Mouse (Mus musculus) heart, postnatal 4 days (tissue): Measurements from ENCODE around the gene Alkbh7. TPM values are rescaled to one million over a fixed set of nuclear protein-coding genes. Genes with fewer than 3 reads are reported as not detected.

Experiments used
- DNase-seq: peaks from one replicate; pipeline ENCODE4 v3.0.0; 2021
- total RNA-seq, 2 experiments: library from RNA; stranded (reverse); gene quantifications; 2 replicates each; pipeline ENCODE4 v1.2.3; 2021

The Alkbh7 gene
- total RNA-seq, 2 experiments from 2014 or later = 42.3 to 49.3 TPM

DNA sequence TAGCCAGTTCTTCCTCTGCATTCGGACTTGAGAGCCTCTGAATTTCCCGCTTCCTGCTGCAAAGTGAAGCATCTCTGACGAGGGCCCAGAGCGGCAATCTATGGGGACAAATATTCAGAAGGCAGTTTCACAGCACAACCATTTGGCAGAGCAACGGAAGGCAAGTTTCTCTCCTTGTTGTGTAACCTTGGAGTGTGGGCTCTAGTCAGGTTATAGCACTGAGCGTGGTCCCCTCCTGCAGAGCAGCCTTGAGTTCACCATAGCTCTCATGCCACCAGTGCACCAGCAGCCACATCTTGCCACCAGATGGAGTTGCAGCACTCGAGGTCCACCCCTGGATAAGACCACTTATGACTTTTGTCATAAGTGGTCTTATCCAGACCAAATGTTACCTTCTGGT, 8.7 kb upstream of the Alkbh7 start:
- DNase-seq = no peak

DNA sequence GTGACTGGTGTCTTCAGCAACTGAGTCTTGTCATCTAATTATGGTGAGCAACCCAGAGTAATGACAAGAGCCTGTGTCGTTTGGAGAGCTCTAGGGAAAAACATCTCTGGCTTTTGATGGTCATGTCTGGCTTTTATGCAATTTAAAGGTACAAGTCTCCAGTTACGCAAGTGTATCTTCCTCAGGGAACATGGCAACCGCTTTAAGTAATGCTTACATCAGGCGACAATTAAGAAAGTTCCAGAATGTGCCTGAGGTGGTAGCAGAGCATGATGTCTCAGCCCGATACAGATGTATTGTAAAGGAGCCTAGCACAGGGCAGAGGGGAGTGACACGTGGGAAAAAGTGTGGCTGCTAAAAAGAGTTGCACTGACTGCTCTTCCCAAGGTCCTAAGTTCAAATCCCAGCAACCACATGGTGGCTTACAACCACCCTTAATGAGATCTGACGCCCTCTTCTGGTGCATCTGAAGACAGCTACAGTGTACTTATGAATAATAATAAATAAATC, 8.2 kb upstream of the Alkbh7 start:
- no peak for DNase-seq

DNA sequence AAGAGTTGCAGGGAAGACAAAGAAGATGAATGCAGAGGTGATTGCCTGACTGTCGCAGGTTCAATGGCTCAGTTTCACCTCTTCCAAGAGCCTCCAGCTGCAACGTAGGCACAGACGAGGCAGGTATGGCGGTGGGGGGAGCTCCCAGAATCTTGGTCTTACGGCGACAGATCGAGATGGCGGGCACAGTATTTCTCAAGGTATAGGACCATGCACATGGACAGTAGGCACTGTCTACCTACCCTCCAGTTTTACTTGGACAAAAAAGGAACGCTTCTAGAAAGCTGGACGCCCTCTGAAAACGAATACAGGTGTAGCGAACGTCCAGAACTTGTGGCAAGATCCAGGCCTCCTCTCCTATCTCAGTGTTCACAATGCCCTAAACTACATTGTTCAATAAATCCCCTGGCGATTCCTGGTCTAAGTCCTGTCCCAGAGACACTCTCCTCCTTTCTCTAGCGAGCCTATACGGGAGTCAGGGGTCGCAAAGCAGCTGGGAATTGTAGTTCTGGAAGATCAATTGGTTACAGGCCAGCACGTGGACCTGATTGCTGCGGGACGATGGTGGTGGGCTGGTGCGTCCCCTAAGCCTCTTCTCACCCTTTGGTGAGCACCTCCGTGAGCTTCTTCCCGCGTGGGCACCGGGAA, 7.5 kb upstream of the Alkbh7 start:
- DNase-seq = peak; percentile 74

DNA sequence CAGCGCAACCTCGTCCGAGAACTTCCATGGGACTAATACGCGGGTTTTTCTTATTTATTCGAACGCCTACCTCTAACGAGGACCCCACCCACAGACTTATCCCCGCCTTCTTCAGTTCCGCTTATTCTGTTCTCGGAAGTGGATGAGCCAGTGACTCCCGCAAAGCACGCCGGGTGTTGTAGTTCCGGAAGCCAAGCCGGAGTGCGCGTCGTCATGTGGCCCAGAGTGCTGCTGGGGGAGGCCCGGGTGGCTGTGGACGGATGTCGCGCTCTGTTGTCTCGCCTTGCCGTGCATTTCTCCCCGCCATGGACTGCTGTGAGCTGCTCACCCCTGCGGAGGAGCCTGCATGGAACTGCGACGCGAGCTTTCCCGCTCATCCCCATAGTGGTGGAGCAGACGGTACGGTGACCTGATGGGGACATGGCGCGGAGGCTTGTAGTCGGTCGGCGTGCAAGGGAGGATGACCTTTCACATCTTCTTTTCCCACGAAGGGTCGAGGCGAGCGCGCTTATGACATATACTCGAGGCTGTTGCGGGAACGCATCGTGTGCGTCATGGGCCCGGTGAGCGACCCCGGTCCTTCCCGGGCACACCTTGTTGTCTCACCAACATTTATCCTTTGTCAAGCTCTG, 6.9 kb upstream of the Alkbh7 start, which contains the start of gene Clpp:
Gene Clpp, plus strand, starts transcription at position 191 of the 632 bp plus-strand sequence.
- DNase-seq = peak; percentile 93

DNA sequence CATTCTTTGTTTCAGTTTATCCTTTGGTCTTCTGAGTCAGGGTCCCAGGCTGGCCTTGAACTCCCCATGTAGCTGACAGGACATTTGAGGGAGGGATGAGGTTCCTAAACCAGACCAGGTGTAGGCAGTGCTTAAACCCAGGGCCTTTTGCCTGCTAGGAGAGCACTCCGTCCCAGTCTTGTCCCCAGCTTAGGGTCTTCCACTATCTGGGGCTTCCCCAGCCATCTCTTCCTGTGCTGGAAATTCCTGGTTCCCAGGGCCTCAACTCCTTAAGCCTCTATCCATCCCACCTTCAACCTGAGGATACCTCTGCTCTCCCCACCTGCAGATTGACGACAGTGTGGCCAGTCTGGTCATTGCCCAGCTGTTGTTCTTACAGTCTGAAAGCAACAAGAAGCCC, 6.2 kb upstream of the Alkbh7 start:
- DNase-seq = no peak

DNA sequence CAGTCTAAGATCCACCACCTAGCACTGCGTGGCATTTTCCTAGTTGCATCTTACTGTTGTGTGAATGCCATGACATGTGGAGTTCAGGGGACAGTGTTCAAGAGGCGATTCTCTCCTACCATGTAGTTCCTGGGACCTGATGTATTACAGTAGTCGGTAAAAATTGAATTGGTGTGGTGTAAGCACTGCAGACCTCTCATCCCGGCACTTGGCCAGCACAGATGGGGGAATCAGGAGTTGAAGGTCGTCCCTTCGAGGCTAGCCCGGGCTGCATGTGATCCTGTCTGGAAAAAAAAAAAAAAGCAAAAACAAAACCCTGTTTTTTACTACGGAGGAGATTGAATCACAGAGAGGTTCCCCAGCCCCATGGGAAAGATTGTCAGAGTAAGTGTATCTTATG, 2.1 kb upstream of the Alkbh7 start:
- no peak for DNase-seq

DNA sequence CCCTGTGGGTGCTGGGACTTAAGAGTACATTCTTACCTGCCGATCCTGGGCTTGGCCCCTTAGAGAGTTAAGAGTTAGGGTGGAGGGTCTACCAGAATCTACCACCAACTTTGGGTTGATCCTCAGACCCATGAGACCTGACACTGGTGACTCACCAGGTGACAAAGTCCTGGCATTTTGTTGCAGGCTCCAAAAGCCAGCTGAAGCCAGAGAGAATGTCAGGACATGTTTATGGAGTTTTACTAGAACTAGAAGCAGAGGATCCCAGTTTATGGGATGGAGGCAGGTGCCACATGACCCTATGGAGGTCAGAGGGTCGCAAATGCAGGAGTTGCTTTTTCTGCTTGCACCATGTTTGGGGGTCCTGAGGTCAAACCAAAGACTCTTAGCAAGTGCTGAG, 633 bp upstream of the Alkbh7 start:
- no peak for DNase-seq

DNA sequence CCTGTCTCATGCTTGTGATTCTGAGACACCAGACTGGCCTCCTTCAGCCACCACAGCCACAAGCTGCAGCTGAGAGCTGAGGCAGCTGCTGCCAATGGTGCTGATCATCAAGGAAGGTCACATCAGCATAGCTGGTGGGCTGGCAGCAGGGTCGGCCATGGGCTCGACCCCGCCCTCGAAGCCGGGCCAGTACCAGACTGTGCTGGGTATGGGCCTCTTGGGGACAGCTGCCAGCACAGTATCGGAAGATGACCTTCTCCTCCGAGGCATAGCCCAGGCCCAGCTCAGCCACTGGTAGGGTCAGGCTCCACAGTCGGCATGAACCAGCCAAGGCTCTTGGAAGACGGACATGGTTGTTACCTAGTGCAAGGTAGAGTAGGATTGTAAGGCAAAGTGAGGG, 2.3 kb downstream of the Alkbh7 start:
- no peak for DNase-seq

DNA sequence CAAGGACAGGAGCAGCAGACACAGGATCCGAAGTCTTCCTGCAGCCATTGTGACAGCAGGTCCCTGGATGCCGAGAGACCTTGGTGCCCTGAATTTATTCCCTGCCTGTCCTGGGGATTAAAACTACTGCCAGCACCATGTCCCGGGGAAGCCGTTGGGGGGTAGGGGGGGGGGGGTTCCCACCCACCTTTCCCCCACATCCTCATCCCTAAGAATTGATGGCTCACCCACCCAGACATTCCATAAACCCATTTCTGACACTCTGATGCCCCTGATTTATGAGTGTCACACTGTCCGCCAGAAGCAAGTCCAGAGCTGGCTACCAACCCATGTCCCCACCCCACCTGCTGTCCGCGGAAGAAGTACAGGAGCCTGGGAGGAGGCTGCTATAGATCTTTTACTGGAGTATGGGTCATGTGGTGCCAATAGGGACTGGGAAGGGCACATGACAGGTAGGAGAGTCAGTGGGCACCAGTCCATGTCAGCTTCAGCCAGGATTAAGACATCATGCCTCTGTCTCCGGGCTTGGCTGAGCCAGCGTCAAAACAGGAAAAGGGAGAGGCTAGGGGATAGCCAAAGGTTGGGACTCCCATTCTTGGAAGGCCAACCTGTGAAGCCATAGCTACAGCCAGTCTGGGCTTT, 3.0 kb downstream of the Alkbh7 start, which contains the start of gene Pspn:
Gene Pspn, minus strand, starts transcription at position 51 of the 642 bp plus-strand sequence.
- no peak for DNase-seq

DNA sequence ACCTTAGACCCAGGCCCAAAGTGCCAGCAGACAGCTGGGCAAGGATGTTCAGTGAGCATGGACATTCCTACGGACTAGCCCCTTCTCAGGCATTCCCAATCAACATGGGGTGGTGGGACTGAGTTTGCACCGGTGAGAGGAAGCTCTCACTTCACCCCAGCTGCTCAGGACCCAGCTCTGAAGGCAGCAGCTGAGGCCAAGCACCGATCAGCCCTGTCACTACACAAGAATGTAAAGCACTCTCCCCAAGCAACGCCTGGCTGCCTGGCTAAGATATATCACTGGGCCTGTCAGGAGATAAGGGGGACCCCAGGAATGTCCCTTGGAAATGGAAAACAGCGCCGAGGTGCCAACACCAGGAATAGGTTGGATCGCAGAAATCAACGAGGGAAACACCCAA, 4.1 kb downstream of the Alkbh7 start:
- DNase-seq = peak; percentile 36

DNA sequence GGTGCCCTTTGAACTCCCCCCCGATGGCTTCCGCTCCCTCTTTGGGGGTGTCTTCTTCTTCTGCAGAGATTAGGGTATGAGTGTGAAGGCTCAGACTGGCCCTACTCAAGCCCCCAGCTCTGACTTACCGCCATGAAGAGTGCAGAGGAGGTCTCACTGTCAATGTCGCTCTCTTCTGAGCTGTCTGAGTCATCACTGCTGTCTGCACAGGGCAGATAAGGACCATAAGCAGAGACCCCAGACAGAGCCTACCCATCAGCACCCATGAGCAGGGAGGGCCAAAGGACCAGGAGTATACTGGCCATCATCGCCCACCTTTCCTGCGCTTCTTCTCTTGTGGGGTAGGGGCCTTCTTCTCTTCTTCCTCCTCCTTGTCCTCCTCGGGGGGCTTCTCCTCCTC, 6.9 kb downstream of the Alkbh7 start:
- DNase-seq = no peak

DNA sequence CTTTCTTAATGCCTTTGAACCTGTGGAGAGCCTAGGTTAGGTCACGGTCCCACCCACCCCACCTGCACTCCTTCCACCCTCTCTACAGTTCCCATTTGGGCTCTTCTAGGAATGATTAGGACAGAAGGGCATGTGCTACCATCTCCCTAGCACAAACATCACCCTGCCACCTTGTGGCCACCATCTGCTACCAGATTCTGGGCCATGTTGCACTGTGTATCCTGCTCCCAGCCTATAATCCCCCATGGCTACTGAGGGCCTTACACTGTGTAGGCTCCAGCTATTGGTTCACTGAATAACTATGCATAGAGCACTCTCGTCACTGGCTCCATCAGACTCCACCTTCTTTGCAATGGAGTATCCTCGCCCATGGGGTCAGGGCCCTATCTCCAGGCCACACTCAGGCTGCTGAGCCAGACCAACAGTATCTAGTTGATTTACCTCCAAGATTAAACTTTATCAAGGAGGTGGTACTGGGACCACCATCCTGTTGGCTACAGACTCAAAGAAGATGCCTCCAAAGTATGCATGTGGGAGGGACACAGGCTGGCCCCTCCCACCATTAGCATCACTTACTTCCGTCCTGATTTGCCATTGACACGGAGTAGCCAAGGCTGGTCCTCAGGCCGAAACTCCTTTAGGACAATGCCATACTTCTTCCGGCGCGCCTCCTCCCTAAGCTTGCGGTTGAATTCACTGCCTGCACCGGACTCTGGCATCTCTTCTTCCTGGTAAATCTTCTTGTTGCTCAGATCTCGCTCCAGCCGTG, 10.2 kb downstream of the Alkbh7 start:
- peak; percentile 38 for DNase-seq

DNA sequence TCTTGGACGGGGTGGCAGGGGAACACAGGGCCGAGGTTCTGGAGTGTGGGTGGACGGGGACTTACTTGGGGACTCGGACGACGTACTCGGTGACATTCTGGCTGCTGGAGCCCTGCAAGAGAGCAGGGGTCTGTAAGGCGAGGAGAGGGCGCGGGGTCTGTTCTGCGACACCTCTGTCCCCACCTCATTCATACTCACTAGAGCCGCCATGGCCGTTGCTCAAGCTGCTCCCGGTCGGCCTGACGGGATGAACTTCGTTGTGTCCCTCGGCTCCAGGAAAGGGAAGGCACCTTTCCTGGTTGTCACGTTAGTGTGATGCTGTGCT, 13.7 kb downstream of the Alkbh7 start:
- no peak for DNase-seq

DNA sequence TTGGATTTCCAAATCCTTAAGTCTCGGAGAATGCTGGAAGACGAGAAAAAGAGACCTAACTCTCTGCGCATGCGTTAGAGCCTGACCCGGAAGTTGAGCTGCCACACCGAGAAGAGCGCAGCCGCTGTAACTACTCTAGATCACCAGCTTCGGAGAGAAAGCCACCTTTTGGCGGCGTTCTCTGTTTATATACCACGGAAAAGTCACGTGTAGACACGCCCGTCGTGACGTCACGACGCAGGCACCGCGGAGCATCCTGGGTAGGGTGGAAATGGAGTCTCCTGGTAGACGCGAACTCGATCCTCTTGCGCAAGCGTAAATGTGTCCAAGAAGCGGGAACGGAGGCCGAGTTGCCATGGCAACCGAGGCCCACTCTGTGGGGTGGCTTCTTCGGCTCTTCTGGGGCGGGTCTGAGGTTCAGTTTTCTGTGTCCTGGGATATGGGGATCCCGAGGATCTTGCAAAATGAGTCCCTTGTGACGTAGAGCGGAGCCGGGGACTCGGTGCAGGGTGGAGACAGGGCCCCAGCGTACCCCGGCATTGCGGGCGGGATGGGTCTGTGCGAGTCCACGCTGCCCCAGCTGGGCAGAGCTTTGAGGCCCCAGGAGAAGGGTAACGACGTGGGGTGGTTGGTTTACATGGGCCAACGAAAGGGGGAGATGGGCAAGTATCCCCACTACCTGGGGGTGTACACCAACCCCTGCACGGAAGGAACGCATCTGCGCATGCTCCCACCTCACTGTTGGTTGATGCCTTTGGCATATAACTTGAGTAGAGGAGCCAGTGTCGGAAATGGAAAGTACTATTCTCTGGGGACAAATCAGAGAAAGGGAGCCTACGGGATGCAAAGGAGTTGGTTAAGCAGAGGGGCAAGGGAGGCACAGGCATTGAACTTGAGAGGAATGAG, 14.3 kb downstream of the Alkbh7 start, which contains the start of the genes Gtf2f1 and Gm17949:
Gene Gtf2f1, minus strand, starts transcription at position 53 of the 906 bp plus-strand sequence.
Gene Gm17949, plus strand, starts transcription at position 234 of the 906 bp plus-strand sequence.
- DNase-seq = peak; percentile 92

DNA sequence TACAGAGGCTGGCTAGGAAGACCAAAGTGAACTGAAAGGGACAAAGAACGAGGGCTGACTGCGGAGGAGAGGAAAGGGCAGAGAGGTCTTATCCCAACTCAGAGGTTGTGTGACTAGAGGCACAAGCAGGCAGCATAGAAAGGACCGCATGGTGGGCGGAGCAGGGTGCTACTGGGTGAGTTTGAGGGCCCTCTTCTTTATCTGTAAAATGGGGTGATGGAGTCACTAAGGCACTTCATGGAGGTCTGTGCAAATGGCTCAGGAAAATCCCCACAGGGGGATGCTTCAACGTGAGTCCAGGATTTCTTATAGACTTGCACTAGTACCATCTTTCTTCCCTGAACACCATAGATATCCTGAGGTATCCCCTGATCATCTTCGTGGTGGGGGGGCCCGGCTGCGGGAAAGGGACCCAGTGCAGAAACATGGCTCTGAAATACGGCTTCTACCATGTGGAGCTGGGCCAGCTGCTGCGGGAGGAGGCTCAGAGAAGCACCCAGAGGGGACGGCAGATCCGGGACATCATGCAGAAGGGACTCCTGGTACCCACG, 15.2 kb downstream of the Alkbh7 start:
- no peak for DNase-seq

DNA sequence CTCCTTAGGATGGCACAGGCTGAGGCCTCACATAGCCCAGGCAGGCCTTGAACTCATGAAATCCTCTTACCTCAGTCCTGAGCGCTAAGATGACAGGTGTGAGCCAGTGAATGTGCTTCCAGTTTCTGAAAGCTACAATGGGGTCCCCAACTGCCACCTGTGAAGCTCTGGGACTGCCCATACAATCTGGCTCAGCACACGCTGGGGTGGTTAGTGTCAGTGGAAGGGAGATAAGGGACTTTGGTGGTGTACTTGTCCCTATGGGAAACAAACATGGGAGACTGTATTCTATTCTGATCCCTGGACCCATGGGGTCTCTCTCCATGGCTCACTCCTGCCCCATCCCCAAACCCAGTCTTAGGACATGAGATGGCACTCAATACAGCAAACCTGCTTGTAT, 22.6 kb downstream of the Alkbh7 start:
- DNase-seq = no peak

DNA sequence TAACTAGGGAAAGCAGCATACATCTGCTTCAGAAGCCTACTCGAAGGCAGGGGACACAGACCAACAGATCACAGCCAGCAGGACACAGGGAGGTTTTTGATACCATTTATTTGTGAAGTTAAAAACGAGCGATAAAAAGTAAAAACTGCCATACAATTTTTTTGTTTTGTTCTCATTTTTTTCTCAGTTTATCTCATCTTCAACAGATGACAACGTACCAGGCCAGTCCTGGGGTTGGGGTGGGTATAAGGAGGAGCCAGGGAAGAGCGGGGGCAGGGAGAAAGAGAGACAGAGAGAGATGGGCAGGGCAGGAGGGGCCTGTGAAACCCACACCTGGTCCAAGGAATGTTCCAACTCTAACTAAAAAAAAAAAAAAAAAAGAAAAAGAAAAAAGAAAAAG, 23.8 kb downstream of the Alkbh7 start:
- DNase-seq = no peak

DNA sequence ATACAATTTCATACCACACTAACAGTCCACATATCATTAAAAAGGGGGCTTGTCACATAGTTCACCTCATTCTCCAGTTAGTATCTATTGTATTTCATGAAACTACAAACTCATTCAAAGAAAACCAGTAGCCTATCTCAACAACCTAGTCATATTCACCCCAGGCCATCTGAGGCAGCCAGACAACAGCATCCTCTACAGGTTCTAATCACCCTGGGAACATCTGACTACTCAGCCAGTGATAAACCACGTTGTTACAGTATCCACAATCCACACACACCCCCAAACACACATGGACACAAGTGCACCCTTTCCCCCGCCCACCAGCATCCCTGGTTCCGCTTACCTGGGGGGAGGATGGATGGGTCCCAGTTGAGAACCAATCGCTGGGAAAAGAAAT, 30.3 kb downstream of the Alkbh7 start:
- DNase-seq = no peak

DNA sequence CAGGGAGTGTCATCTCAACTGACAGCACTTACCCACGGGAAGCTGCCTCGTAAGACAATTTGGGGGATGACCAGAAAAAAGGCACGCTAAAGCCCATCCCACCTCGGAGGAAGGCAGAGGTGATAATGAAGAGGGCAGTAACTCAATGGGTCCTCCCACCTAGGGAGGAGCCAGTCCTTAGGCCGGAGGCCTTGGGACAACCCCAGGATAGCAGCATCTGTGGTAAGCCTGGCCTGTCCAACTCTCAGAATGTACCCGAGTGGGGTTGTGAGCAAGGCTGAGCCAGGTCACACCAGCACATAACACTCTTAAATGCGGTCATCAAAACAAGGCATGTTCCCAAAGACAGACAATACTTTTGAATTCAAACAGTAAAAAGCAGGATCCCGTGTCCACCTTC, 32.6 kb downstream of the Alkbh7 start:
- no peak for DNase-seq

DNA sequence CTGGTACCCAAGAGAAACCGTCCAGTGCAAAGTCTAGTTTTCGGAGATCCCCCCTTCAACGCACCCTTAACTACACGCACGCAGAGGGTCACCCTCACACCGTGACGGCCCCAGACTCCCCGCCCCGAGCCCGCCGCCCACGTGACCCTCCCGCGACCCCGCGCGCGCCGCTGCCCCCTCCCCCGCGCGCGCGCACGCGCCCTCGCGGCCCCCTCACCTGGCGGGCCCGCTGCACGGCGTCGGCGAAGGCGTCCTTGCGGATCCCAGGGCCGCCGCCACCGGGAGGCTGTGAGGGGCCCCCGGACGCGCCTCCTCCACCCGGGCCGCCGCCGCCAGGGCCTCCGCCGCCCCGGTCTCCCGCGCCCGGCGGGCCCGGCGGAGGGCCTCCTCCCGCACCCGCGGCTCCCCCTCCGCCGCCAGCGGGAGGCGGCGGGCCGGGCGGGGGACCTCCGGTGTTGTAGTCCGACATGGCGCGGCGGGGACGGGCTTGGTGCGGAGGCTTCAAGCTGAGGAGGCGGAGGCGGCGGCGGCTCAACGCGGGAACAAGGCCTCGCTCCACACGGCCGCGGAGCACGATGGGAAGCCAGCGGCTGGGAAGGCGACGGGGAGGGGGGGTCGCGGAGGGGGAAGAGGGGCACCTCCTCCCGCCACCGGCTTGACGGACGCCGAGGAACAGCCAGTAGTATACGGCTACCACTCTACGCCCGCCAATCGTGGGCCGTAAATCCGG, 34.0 kb downstream of the Alkbh7 start, which contains the start of gene Khsrp:
Gene Khsrp, minus strand, starts transcription at position 592 of the 730 bp plus-strand sequence.
- DNase-seq = peak; percentile 71
